Mouse (Mus musculus) embryonic facial prominence, embryonic 14.5 days (tissue): ENCODE data around the gene Cpe. TPM values are rescaled to one million over a fixed set of nuclear protein-coding genes. Genes with fewer than 3 reads are reported as not detected.

Source experiments
- ATAC-seq: fragments of 200-750 bp; cut with Nextera tagmentation; 2 replicates; pipeline ENCODE4 v1.8.0; 2017; ENCODE audit warnings: low read depth, moderate number of reproducible peaks, moderate TSS enrichment
- DNase-seq: peaks from one replicate; pipeline ENCODE4 v3.0.0-alpha.2; 2015; ENCODE audit warnings: low spot score
- H3K27ac ChIP-seq: fragments of 300-500 bp; sonication (generic); replicated peaks from 2 replicates; pipeline ENCODE4 v1.5.1; 2014; ENCODE audit warnings: low read depth, mild to moderate bottlenecking, low read length, moderate library complexity
- H3K27me3 ChIP-seq: fragments of 300-500 bp; sonication (generic); replicated peaks from 2 replicates; pipeline ENCODE4 v1.6.1; 2014; ENCODE audit warnings: low read length; ENCODE audit not compliant: control insufficient read depth, insufficient read depth
- H3K36me3 ChIP-seq: fragments of 300-500 bp; sonication (generic); 2 replicates; pipeline ENCODE4 v1.6.1; 2014; ENCODE audit warnings: low read length, mixed read lengths; ENCODE audit not compliant: control insufficient read depth, insufficient read depth
- H3K4me1 ChIP-seq: fragments of 300-500 bp; sonication (generic); 2 replicates; pipeline ENCODE4 v1.6.1; 2014; ENCODE audit warnings: antibody characterized with exemption, low read length; ENCODE audit not compliant: control insufficient read depth, insufficient read depth
- H3K4me2 ChIP-seq: fragments of 300-500 bp; sonication (generic); 2 replicates; pipeline ENCODE4 v1.6.1; 2014; ENCODE audit warnings: low read depth, mild to moderate bottlenecking, low read length, moderate library complexity, mixed read lengths
- H3K4me3 ChIP-seq: fragments of 300-500 bp; sonication (generic); 2 replicates; pipeline ENCODE4 v1.5.1; 2014; ENCODE audit warnings: low read depth, mild to moderate bottlenecking, low read length
- H3K9ac ChIP-seq: fragments of 300-500 bp; sonication (generic); 2 replicates; pipeline ENCODE4 v1.6.1; 2014; ENCODE audit warnings: low read depth, mild to moderate bottlenecking, low read length, moderate library complexity, mixed read lengths
- H3K9me3 ChIP-seq: fragments of 300-500 bp; sonication (generic); 2 replicates; pipeline ENCODE4 v1.6.1; 2016; ENCODE audit warnings: low read length; ENCODE audit not compliant: control insufficient read depth
- WGBS: fragments of 180-500 bp; shearing (Covaris S2); extraction: QIAGEN DNeasy Blood & Tissue Kit; methylation state at CpG from one replicate; pipeline ENCODE4 v1.1.7; 2014; 5-methylcytosine and 5-hydroxymethylcytosine counted together
- polyA plus RNA-seq: library from polyadenylated mRNA; unstranded; fragments of >200 nt; fragmentation: Nextera tagmentation; extraction: Ambion mirVana; gene quantifications from 2 replicates; pipeline ENCODE4 v1.2.1, GENCODE M21; 2014

Cpe gene
- polyA plus RNA-seq, 1 experiment from 2014 or later, result 228 TPM

GRCm38 (mm10) chr8:64648063-64648462 lies 44.8 kb downstream of the Cpe start:
- DNase-seq (no peak), ATAC-seq (no peak)
- Histone ChIP-seq H3K27me3 (no peaks in the 10 kb centered on the region), H3K9ac (no peak overlapping the region), H3K4me2 (no peak overlapping the region), H3K4me3 (no peak overlapping the region), H3K36me3 (no peaks in the 10 kb centered on the region), H3K4me1 (no peaks in the 10 kb centered on the region), H3K27ac (no peak overlapping the region), H3K9me3 (no peaks in the 10 kb centered on the region)
- 81% methylated on average over 4 of the region's 4 CpGs for WGBS

DNA sequence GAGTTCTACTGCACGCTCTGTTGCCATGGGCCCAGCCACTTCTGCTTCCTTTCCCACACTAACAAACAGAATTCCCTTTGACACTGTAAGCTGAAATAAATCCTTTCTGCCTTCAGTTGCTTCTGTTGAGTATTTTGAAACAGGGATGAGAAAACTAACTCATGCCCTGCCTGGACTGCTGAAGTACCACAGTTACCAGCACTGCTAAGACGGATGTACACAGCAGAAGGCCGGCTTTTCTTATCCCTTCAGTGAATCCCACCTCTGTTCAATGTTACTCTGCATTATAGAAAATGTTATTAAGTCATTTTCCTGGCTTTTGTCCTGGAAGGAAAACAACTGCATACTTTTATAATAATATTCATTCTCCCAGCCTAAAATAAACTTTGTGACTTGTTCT lies 45.7 kb downstream of the Cpe start:
- Histone ChIP-seq H3K9me3 (no peaks in the 10 kb centered on the region), H3K27ac (no peak overlapping the region; the same call in 1 of the 2 replicates), H3K4me2 (no peak overlapping the region), H3K36me3 (no peaks in the 10 kb centered on the region), H3K4me1 (no peaks in the 10 kb centered on the region), H3K4me3 (no peak overlapping the region), H3K27me3 (no peaks in the 10 kb centered on the region), H3K9ac (no peak overlapping the region)
- DNase-seq, result peak; percentile 58
- ATAC-seq, result no peak
- WGBS, result 77% methylated on average over 3 of the region's 3 CpGs

DNA sequence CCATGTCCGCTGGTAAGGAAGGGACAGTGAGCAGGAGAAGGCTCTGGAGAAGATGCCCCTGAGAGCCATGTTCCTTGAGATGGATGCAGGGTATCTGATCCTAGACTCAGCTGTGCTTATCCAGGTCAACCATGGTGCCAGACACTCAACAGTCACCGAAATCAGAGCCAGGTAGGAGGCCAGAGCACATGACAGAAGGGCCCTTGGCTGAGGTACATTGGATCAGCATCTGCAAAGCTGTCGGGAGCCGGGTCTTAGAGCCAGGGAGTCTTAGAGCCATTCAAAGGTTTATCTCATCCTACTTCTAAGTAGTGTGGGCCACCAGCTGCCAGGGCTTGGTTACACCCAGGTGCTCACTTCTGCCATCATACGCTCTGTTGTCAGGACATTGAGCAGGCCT lies 46.4 kb downstream of the Cpe start:
- no peak for ATAC-seq
- no peak overlapping the region for H3K9ac ChIP-seq
- no peak overlapping the region for H3K27ac ChIP-seq
- no peak overlapping the region for H3K4me2 ChIP-seq
- H3K27me3 ChIP-seq, result no peaks in the 10 kb centered on the region
- no peaks in the 10 kb centered on the region for H3K9me3 ChIP-seq
- H3K36me3 ChIP-seq, result no peaks in the 10 kb centered on the region
- no peaks in the 10 kb centered on the region for H3K4me1 ChIP-seq
- no peak for DNase-seq
- H3K4me3 ChIP-seq, result no peak overlapping the region
- WGBS, result 95% methylated on average over 5 of the region's 5 CpGs

DNA sequence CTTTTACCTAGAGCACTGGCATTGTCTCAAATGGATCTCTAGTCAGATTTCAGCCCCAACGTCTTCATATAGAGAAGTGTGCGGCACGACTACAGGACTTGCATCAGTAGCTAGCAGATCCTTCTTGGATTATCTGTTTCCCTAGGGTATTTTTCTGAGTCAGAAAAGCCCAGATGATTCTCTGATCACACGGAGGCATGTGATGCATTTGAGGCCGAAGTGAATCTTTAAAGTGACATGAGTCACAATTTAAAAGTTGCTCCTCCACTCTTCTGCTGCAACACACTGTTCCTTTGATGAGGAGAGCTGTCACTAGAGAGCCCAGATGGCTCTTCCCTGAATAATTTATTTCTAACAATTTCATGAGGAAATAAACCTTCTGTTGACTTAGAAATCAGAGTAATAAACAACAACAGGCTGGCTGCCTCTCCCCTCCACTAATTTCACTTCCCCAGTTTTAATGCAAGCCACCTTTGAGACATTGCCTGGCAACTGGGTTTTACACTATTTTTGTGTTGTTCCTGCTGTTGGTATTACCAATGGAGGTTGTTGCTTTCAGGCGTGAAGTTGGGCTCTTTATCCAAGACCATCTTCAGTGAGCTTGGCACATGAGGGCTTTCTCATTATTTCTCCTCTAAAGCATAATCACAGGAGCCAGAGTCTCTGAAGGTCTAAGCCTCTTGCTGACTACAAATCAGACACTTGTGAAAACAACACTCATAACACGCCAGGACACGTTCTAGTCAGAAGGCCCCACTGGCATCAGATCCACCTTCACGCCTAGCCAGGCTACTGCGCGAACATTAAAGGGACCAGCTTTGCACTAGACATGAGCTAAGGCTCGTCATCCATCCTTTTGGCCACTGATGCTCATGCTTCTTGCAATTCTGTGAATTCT lies 48.5 kb downstream of the Cpe start:
- Histone ChIP-seq H3K9me3 (no peaks in the 10 kb centered on the region), H3K4me1 (no peaks in the 10 kb centered on the region), H3K9ac (no peak overlapping the region), H3K4me3 (no peak overlapping the region), H3K27ac (no peak overlapping the region), H3K27me3 (no peaks in the 10 kb centered on the region), H3K36me3 (no peaks in the 10 kb centered on the region), H3K4me2 (no peak overlapping the region)
- ATAC-seq, result no peak
- DNase-seq, result no peak
- WGBS, result 76% methylated on average over 12 of the region's 12 CpGs

DNA sequence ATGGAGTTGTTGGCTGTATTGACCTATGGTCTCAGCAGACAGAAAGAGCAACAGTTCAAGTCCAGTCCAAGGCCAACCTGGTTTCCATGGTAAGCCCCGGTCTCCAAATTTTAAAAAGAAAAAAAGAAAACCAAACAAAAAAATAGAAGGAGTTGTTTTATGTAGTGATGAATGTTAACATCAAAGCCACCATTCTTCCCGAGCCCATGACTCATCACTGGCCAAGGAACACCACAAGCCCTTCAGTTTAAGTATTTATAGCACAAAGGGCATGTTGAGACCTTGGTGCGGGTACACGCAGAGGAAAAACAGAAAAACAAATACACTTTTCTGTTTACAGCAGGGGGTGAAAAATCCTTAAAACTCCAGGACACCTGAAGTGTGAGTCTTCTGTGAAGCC lies 49.5 kb downstream of the Cpe start:
- Histone ChIP-seq H3K4me3 (no peak overlapping the region), H3K9ac (no peak overlapping the region), H3K27ac (no peak overlapping the region), H3K4me2 (no peak overlapping the region), H3K36me3 (no peaks in the 10 kb centered on the region), H3K27me3 (no peaks in the 10 kb centered on the region), H3K9me3 (no peaks in the 10 kb centered on the region), H3K4me1 (no peaks in the 10 kb centered on the region)
- no peak for DNase-seq
- no peak for ATAC-seq
- 79% methylated on average over 4 of the region's 4 CpGs for WGBS

DNA sequence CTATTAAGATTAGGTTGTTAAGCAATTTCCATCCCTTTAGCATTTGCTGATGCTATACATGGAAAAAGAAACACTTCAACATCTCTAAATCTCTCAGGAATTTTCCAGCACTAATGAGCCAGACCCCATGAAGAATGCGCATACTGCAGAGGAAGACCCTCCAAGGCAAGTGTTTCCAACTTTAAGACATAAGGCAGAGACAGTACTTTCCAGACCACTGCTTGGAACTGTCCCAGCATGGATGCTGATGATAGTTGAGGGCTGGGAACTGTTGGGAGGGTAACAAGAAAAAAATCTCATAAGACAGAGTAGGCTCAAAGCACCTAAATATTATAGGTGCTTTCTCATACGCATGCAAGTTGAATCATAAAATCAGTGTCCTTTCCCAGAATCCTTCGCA lies 50.1 kb downstream of the Cpe start:
- Histone ChIP-seq H3K4me2 (no peak overlapping the region), H3K4me1 (no peaks in the 10 kb centered on the region), H3K27me3 (no peaks in the 10 kb centered on the region), H3K27ac (no peak overlapping the region), H3K9me3 (no peaks in the 10 kb centered on the region), H3K4me3 (no peak overlapping the region), H3K9ac (no peak overlapping the region), H3K36me3 (no peaks in the 10 kb centered on the region)
- peak; percentile 27 for DNase-seq
- 94% methylated on average over 3 of the region's 3 CpGs for WGBS
- no peak for ATAC-seq

DNA sequence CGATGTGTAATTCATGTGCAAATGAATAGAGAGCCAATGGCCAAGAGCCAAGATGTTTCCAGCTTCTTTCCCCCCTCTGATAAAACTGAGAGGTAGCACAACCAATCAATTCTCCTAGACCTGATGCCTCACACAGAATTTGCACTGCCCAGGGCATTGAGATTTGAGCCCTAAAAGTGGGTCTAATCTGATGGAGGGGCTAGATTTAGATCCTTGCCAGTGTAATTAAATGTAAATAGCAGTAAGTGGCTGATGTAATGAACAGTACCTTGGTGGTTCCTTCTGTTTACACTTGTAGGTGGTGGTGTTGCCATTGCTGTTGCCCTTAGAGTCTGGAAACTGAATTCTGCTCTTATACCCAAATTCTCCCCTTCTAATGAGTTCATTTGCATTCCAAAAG lies 52.3 kb downstream of the Cpe start:
- DNase-seq (no peak), ATAC-seq (no peak)
- WGBS, result 57% methylated on average over 1 of the region's 1 CpGs
- no peak overlapping the region for H3K9ac ChIP-seq
- no peak overlapping the region for H3K4me3 ChIP-seq
- no peaks in the 10 kb centered on the region for H3K9me3 ChIP-seq
- H3K4me1 ChIP-seq, result no peaks in the 10 kb centered on the region
- no peaks in the 10 kb centered on the region for H3K36me3 ChIP-seq
- no peak overlapping the region for H3K4me2 ChIP-seq
- no peak overlapping the region for H3K27ac ChIP-seq
- no peaks in the 10 kb centered on the region for H3K27me3 ChIP-seq

DNA sequence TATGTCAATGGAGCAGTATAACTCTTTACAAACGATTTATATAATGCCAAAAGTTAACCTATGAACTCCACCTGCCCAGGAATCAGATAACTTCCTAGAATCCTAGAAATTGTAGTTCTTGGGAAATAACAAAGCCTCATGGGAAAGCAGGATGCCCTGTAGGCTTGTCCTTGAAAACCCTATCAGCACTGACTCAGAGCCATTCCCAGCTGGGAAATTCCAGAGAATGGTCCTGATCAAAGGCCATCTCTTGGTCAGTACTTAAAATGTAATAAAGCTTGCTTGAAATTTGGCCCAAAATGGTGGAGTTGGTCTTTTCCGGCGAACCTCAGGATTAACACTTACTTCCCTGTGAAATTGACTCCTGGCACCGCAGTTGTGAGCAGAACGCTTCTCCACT lies 53.2 kb downstream of the Cpe start:
- Histone ChIP-seq H3K4me3 (no peak overlapping the region), H3K36me3 (no peaks in the 10 kb centered on the region), H3K4me1 (no peaks in the 10 kb centered on the region), H3K4me2 (no peak overlapping the region), H3K9me3 (no peaks in the 10 kb centered on the region), H3K27me3 (no peaks in the 10 kb centered on the region), H3K27ac (no peak overlapping the region), H3K9ac (no peak overlapping the region)
- DNase-seq (no peak), ATAC-seq (no peak)
- 86% methylated on average over 5 of the region's 5 CpGs for WGBS

DNA sequence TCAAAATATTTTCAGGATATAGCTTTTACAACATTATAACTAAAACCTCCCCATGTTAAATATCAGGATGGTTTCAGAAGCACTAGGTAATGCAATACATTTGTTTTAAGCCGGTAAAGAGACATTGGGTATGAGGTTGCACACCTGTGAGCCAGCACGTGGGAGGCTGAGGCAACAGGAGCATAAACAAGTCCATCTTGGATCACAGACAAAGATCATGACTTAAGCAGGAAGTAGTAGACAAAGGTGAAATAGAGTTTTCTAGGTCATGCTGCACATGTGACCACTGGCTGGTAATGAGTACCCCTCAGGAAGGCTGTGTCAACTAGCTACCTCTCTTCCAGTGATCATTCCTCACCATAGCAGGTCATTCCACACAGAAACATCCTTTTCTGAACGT lies 58.0 kb downstream of the Cpe start:
- no peak overlapping the region for H3K4me3 ChIP-seq
- 77% methylated on average over 3 of the region's 3 CpGs for WGBS

More for the DNA sequence above, 58.0 kb downstream of the Cpe start:
- H3K27ac ChIP-seq, result no peak overlapping the region
- H3K36me3 ChIP-seq, result no peaks in the 10 kb centered on the region
- H3K27me3 ChIP-seq, result no peaks in the 10 kb centered on the region
- H3K9me3 ChIP-seq, result no peaks in the 10 kb centered on the region
- H3K4me1 ChIP-seq, result no peaks in the 10 kb centered on the region
- H3K9ac ChIP-seq, result no peak overlapping the region
- ATAC-seq (no peak), DNase-seq (no peak)
- no peak overlapping the region for H3K4me2 ChIP-seq
